Mouse (Mus musculus) adrenal gland, adult 2 months (tissue): ENCODE measurements around the gene Gm21830. TPM values are rescaled to one million over a fixed set of nuclear protein-coding genes. Genes with fewer than 3 reads are reported as not detected.
"Not testable (repeated sequence)": the region's sequence is repeated elsewhere in the genome, so short reads cannot be mapped to it uniquely, and the experiment has no call there.

Experiments
- DNase-seq: peaks from one replicate; pipeline ENCODE4 v3.0.0; 2021
- long read RNA-seq: library from polyadenylated mRNA; stranded (forward); transcript quantifications from one replicate; pipeline ENCODE4 v2.0.0, GENCODE M21; 2021
- polyA plus RNA-seq: library from polyadenylated mRNA; depleted of rRNA; stranded (reverse); fragments of >200 nt; gene quantifications from 2 replicates; pipeline ENCODE4 v1.2.3, GENCODE M21; 2012; rRNA removed
- total RNA-seq, 2 experiments: library from RNA; stranded (reverse); gene quantifications; 2 replicates each; pipeline ENCODE4 v1.2.3; 2021

The Gm21830 gene
- total RNA-seq (not detected), polyA plus RNA-seq (not detected in 2 replicates)
- long read RNA-seq = 0 reads

DNA sequence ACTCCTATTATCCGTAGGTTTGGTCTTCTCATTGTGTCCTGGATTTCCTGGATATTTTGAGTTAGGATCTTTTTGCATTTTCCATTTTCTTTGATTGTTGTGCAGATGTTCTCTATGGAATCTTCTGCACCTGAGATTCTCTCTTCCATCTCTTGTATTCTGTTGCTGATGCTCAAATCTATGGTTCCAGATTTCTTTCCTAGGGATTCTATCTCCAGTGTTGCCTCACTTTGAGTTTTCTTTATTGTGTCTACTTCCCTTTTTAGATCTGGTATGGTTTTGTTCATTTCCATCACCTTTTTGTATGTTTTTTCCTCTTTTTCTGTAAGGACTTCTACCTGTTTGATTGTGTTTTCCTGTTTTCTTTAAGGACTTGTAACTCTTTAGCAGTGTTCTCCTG, at the start of gene Gm21830:
TSS of gene Gm21830 (plus strand) at position 301 of the 400 bp plus-strand sequence.
- not testable (repeated sequence) for DNase-seq

DNA sequence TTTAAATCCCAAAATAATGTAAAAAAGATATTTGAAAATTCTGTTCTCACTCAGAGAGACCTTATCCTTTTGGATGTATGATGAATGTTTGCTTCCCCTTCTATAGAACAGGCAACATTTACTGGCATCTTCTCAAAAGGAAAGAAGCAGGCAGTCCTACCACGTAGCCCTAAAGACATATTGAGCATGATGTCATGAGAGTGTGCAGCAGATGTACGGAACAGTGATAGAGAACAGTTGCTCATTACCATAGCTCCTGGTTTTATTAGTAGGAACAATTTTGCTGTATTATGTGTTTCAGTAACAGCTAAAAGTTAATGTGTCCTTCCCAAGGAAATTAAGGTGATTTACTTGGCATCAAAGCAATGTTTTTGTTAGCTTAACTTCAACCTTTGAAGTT, 49.0 kb upstream of the Gm21830 start:
- no peak for DNase-seq

- DNase-seq = no peak
Measured at GRCm38 (mm10) chr2:67378504-67378903, 35.0 kb upstream of the Gm21830 start.

DNA sequence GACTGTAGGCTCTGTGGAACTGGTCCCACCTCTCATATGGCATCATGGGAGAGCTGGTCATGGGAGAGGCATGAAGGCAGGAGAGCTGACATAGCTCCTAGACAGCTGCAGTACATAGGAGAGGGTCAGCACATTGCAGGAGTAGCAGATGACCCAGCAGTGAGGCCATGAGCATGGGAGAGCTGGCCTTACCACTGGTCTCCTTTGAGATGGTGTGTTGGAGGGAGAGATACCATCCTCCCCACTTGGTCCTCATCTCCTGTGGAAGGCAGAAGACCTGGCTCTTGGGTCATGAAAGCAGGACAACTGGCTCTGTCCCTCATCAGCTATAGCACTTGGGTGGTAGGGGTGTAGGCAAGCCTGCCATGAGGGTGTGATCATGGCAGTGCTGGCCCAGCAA, 7.3 kb downstream of the Gm21830 start:
- no peak for DNase-seq

DNA sequence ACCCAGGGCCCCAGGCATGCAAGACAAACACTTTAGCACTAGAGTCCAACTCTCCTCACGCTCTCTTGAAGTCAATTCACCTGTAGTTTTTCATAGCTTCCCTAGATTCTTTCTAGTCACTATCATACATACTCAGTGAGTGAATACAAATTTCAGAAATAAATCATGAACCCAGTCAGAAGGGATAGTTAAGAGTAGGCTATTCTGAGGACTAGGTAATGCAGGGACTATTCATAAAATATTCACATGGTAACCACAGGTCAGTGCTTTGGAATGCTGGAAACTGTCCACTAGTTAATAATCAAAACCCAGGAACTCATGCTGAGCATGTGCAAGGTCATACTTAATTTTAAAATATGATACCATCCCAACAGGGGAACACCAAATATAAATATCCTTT, 9.3 kb downstream of the Gm21830 start:
- DNase-seq = no peak

GRCm38 (mm10) chr2:67433081-67433480, 19.6 kb downstream of the Gm21830 start, which contains the start of gene Gm26727:
Gene Gm26727, minus strand, starts transcription at chr2:67433181.
- no peak for DNase-seq

DNA sequence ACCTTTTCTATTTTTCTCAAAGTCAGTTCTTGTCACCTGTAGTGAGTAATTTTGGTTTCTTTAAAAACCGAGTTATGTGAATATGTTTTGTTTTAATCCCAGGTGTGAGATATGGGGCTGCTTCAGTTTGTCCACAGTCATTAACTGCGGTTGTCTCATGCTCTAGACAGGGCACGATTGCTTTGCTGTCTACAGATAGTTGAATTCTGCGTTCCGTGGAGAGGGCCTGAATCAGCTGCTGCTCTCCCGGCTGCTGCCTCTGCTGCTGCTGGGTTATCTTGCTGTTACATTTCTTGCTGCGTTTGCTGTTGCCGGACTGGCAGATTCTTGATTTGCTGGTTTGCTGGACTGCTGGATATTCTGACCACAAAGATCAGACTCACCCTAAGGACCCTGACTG, 24.8 kb downstream of the Gm21830 start:
- DNase-seq = no peak

DNA sequence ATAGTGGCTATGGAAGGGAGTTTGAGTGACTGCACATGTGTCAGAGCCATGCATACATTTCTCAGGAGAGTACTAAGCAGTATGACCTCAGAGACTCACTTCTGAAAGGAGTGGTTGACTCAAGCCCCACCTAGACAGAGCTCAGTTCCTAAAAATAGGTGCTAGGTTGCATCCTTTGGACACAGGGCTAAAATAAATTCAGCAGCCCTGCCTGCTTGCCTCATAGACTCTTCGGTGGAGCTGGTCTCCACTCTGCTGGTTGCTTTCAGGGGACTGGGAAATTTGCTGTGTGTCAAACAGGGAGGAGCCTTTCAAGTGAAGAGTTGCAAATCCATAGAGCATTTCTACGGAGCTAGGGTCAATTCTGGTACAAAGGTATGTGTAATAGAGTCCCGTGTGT, 32.3 kb downstream of the Gm21830 start, which contains the start of gene Xirp2:
TSS of gene Xirp2 (plus strand) at position 223 of the 400 bp plus-strand sequence.
- DNase-seq = no peak

GRCm38 (mm10) chr2:67446772-67447171, 33.2 kb downstream of the Gm21830 start:
- no peak for DNase-seq

DNA sequence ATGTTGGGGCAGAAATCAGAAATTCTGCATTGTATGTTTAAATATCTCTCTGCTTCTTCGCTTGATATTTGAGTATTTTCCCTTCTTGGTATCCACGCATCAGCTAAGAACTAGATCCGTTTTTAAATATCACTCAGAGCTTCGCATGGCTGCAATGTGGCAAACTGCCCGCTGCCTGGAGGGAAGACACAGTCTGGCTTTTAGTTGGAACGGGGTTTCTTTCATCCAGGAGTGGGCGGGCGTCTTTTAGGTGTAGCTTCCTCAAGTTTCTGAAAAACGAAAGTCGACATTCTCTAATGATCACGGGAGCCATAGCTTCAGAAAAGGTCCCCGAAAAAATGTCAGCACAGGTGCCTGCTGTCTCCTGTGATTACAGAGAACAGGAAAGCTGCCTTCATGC, 33.7 kb downstream of the Gm21830 start:
- no peak for DNase-seq

GRCm38 (mm10) chr2:67460857-67461256, 47.3 kb downstream of the Gm21830 start:
- DNase-seq = no peak

- no peak for DNase-seq
Measured at GRCm38 (mm10) chr2:67467036-67467435, 53.5 kb downstream of the Gm21830 start.

DNA sequence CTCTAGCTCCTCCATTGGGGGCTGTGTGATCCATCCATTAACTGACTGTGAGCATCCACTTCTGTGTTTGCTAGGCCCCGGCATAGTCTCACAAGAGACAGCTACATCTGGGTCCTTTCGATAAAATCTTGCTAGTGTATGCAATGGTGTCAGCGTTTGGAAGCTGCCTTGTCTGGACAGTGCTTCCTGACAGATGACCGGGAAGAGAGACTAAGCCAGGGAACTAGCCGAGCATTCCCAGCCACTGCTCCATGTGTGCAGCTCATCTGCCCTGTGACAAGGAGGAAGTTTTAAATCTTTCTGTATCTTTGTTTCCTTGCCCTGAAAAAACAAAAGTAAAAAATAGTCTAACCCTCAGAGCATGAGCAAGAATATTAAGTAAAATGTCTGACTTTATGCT, 56.5 kb downstream of the Gm21830 start:
- DNase-seq = not testable (repeated sequence)

- DNase-seq = peak; percentile 8
Measured at GRCm38 (mm10) chr2:67477753-67478152, 64.2 kb downstream of the Gm21830 start.

- DNase-seq = no peak
Measured at GRCm38 (mm10) chr2:67481051-67481450, 67.5 kb downstream of the Gm21830 start.

Other genes with a start within 250 kb of the Gm21830 start
- gene Gm26727, start 19.5 kb downstream of the Gm21830 start, total RNA-seq = not detected
- not detected in 2 replicates for gene Gm26727, start 19.5 kb downstream of the Gm21830 start, polyA plus RNA-seq
- not detected for gene Xirp2, start 32.3 kb downstream of the Gm21830 start, total RNA-seq
- gene Xirp2, start 32.3 kb downstream of the Gm21830 start, polyA plus RNA-seq = not detected in 2 replicates
- gene B3galt1, start 152.1 kb downstream of the Gm21830 start, total RNA-seq = 1 to 10 TPM; 4.0 to 4.1 TPM
- gene B3galt1, start 152.1 kb downstream of the Gm21830 start, polyA plus RNA-seq = 0.18 and 0.19 TPM in 2 replicates